Mouse (Mus musculus) cerebellum, adult 9-11 months (tissue): ENCODE data around the gene Ogfod2.

Experiments used
- DNase-seq: peaks from one replicate; pipeline ENCODE4 v3.0.0; 2022

The Ogfod2 gene

DNA sequence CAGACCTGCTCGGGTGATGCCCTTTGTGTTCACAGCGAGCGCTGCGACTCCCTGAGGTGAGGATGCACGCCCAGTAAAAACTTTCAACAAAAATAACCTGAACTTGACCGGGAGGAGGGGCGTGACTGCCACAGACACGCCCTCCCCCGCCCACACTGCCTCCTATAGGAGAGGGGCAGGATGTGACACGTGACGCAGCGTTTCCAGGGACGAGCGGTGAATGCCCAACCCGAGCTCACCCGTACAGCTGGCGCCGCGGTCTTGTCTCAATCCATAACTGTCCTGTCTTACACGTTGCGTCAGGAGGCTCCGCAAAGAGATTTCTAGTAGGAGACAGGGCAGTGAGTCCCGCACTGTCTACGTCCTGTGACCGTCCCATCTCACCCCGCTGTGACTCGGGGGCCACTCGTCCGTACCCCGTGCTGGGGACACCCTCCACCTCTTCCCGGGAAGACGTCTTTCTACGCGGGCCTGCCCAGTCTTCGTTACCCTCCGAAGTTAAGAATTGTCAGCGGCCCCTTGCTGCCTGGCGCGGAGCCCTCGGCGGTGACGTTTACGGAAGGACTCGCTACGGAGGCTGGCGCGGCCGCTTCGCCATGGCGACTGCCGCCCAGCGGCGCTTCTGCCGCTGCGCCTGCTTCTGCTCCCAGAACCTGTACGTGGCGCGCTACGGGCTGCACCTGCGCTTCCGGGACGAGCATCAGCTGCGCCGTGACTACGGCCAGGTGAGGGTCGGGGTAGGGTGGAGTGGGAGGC is at the start of gene Ogfod2:
TSS of gene Ogfod2 (plus strand) at position 556 of the 756 bp plus-strand sequence.
- peak; percentile 94 for DNase-seq

DNA sequence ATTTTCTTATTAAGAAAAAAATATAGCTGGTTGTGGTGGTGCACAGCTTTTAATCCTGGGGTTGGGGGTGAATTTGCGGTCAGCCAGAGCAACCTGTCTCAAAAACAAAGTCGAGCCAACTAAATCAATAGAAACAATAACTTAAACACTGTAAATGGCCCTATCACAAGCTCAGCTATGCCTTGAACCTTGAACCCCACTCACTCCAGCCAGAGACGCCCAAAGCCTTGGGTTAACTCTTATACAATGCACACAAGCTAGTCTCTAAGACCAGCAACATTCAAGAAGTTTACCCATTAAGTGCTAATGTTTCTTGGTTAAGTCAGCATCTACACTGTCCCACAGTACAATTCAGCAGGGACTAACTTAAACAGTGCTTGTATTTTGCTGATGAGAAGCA is 42.4 kb upstream of the Ogfod2 start:
- no peak for DNase-seq

DNA sequence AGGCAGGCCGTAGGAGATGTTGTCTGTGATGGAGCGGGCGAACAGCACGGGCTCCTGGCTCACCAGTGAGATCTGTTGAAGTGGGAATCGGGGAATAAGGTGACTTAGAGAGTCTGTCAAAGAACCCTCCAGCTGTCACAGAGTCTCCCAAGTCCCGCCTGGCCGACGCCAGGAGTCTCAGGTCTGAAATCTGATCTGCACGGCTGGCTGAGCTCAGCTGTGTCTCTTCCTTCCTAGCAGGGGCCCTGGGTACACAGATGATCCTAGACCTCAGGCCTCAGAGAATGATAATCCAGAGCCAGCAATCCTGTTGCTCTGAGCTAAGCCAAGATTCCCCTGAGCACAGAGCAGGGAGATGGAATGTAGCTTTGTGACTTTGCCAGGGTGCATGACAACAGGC is 38.4 kb upstream of the Ogfod2 start:
- no peak for DNase-seq

GRCm38 (mm10) chr5:124074845-124075307 is 37.2 kb upstream of the Ogfod2 start:
- no peak for DNase-seq

DNA sequence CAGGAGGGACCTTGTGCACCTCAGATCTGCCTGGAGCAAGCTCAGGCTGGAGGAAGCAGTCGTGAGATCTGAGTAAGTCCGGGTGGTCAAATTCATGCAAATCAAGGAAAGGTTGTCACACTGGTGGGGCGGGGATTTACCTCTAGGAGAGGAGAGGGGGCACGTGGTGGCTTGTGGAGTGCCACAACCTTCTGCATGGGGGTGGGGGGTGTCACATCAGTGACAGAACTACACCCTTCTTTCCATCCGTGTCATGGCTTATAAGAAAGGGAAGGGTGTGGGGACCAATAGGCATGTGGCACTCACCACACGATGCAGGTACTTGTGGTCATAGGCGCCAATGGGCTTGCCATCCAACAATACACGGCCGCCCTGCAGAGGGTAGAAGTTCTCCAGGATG is 36.4 kb upstream of the Ogfod2 start:
- no peak for DNase-seq

- DNase-seq: no peak
These were observed 35.5 kb upstream of the Ogfod2 start for GRCm38 (mm10) chr5:124076559-124076958.

DNA sequence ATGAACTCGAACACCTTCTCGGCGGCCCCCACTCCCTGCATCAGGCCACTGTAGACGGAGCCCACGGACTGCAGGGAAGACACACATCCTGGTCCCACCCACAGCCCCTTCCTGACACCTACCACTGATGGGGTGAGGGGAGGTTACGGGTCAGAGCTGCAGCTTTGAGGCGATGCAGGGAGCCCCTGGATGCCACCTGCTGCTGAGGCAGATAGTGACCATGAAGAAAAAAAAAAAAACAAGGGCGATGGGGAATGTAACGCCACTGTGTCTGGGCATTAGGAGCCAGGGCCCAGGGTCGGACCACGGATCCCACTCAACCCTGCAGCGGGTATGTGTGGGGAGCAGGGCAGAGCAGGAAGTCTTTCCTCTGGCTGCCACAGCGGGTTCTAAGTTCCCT is 34.9 kb upstream of the Ogfod2 start:
- no peak for DNase-seq

DNA sequence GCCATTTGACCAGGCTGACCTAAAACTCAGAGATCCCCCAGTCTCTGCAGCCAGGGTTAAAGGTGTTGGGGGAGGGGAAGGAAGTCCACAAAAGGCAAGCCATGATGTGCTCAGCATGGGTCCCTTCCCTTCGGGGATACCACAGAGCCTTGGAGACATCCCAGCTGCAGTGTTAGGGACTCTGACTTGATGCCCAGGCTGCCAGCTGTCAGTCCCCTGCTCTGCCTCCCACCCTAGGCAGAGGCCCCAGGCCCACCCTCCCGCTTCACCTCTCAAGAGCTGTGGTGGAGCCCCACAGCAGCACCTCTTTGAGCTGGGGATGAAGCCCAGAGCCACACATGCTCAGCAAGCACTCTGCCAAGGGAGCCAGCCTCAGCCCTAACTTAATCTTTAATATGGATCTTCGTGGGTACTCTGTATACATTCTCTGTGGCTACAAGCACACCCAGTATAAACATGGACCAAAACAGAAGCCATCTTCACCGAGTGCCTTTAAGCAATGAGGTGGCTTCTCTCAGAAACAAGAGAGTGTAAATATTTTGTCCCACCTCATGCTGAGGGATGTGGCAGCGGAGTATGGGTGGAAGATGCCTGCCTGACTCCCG is 34.1 kb upstream of the Ogfod2 start:
- DNase-seq: no peak

- peak; percentile 66 for DNase-seq
These were observed 33.2 kb upstream of the Ogfod2 start for GRCm38 (mm10) chr5:124078794-124079416.

DNA sequence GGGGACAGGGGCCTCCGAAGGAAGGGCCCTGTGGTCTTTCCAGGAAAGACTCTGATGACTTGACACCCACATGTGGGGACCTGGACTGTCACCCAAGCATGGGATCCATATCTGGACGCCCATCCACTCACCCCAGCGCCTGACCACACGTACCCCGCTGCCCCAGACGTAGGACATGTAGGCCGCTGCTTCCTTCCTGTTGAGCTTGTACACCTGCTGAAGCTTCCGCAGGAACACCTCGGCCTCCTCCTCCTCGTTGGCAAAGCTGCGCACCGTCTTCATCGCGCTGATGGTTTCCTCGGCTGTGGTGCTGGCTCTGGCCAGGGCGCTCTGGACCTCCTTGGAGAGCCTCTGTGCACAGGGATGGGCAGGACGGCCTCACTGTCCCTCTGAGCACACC is 32.2 kb upstream of the Ogfod2 start:
- DNase-seq: no peak

DNA sequence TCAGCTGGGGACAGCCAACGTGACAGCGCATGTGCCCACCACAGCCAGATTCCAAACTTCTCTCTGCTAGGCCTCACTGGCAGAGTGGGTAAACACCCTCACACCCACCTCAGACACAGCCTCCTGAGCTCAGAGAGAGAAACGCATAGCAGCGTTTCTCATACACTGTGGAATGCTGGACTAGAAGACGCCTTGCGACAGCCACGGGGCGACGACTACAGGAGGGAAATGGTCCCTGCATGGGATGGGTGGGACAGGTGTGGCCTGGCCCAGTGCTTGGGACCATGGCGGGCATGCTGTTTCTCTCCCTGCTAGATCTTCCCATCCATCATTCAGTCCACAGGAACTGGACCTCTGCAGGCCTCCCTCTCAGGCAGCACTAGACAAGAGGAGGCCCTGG is 29.6 kb upstream of the Ogfod2 start:
- DNase-seq: no peak

DNA sequence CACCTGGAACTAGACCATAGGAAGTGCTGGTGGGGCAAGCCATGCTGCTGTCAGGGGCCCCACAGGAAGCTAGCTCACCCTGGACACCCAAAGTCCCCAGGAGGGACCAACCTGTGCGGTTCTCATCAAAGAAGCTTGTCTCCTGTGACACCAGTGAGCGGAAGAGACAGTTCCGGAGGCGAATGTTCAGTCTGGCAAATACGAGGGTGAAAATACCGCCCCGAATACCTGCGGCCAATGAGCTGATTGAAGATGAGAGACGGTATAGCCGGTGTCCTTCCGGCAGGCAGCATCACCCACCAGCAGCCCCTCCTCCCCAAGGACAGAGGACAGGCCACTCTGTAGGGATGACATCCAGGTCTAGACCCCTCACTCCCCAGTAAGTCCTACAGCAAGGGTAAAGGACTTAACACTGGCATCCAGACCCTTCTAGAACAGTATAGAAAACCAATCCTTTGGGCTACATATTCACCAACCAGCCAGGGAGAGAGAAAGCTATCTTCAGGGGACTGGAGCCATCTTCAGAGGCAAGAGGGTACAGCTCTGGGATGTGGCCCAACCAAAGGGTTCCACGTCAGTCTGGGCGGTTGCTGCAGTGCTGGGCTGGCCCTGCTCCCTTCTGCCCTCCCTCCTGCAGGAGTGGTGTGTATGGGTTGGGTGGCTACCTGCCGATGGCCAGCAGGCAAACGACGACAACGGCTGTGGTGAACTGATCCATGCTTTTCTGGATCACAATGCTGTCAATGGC is 29.0 kb upstream of the Ogfod2 start:
- DNase-seq: no peak

GRCm38 (mm10) chr5:124083850-124084587 is 28.1 kb upstream of the Ogfod2 start:
- DNase-seq: peak; percentile 35

DNA sequence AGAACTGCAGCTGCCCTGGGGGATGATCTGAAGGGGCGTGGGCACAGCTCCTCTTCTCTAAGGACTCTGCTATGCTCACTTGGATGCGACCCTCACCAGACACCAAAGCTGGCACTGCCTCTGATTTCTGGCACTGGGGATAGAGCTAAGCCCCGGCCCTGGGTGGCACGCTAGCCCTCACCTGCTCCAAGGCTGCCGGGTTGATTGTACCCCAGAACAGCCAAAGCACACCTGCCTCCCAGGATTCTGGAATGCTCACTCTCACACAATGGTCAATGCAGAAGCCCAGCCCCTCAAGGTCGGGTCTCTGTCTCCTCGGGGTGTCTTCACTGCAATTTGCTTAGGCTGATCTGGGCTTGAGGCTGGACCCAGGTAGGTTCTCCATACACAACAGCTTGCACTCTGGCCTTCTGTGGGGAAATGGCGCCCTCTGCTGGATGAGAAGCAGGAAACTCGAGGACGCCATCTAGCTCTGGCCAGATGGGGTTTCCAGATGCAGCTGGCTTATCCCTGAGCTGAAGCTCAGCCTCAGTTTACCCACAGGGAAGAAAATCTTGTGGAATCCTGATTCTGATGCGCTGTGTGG is 27.4 kb upstream of the Ogfod2 start:
- DNase-seq: peak; percentile 81

GRCm38 (mm10) chr5:124085513-124085912 is 26.6 kb upstream of the Ogfod2 start:
- DNase-seq: no peak

DNA sequence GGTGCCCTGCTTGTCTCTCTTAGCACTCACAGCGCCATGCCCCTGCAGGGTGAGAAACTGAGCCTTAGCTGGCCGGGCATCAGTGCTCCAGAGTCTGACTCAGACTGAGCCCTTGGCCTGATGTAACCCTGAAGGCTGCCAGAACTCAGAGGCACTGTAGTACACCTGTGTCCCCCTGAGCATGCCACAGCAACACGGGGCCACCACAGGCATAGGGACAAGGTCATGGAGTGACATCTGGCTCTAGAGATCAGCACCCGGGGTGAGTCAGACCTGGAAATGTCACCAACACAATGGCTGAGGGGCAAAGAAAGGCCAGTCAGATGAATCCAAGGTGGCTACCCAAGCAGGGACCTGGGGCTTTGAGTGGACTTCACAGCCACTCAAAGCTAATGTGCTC is 25.2 kb upstream of the Ogfod2 start:
- no peak for DNase-seq

GRCm38 (mm10) chr5:124089868-124090267 is 22.2 kb upstream of the Ogfod2 start:
- peak; percentile 33 for DNase-seq

- DNase-seq: peak; percentile 57
These were observed 20.1 kb upstream of the Ogfod2 start for GRCm38 (mm10) chr5:124091951-124092406.

DNA sequence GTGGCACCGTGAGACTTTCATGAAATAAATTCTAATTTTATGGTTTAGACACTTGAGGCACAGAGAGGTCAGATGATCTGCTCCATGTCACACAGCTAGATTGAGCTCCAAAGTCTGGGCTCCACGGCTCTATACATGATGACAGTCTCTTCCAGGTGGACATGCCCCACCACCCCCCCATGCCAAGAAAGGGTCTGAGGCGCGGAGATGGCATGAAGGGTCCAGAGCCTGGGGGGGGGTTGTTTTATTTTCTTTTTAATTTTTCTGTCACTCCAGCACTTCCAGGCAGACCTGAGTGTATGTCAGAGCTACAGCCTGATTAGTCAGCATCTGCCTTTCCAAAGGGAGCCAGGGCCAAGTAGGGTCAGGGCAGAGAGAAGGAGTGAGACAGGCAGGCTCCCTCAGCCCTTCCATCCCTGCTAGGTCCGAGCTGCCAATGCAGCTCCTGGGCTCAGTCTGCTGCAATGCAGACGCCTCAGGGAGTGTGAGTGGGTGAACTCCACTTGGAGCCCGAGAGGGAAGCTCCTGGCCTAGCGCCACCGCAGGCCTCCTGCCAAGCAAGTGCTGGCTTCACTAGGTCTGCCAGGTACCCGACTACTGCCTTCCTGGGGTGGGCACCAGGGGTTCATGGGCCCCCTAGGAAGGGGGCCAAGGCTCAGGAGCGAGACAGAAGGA is 18.8 kb upstream of the Ogfod2 start:
- peak; percentile 86 for DNase-seq

- peak; percentile 54 for DNase-seq
These were observed 18.1 kb upstream of the Ogfod2 start for GRCm38 (mm10) chr5:124093852-124094604.
